Mouse (Mus musculus) MEL (cell line): ENCODE measurements around the gene Cenpf. TPM values are rescaled to one million over a fixed set of nuclear protein-coding genes. Genes with fewer than 3 reads are reported as not detected.
A peak's percentile ranks its signal among the peaks of the same experiment; 100 is the strongest.

ENCODE experiments used
- DNase-seq: peaks from one replicate; pipeline ENCODE4 v3.0.0; 2011; ENCODE audit warnings: low read depth, low spot score
- H3K27ac ChIP-seq: 2 replicates; pipeline ENCODE4 v1.5.1; 2012; ENCODE audit warnings: low read depth, mild to moderate bottlenecking, control low read depth, low read length, moderate library complexity; ENCODE audit not compliant: control insufficient read depth
- H3K27me3 ChIP-seq, 2 experiments: fragments of 150-350 bp in 1 of 2; sonication (generic) in 1 of 2; 2 replicates each; pipeline ENCODE4 v1.6.1; 2012; ENCODE audit warnings: low read length in 2 of 2, mild to moderate bottlenecking in 2 of 2, improper control_type of control experiment in 1 of 2, moderate library complexity in 1 of 2; ENCODE audit not compliant: insufficient read depth in 2 of 2, control insufficient read depth in 1 of 2
- H3K36me3 ChIP-seq, 2 experiments: 2 replicates each; pipeline ENCODE4 v1.6.1; 2012 to 2014; ENCODE audit warnings: low read length in 2 of 2, improper control_type of control experiment in 1 of 2, inconsistent platforms in 1 of 2, mild to moderate bottlenecking in 1 of 2; ENCODE audit not compliant: insufficient read depth in 2 of 2, control insufficient read depth in 1 of 2
- H3K4me1 ChIP-seq, 2 experiments: fragments of 150-350 bp in 1 of 2; sonication (generic) in 1 of 2; 2 replicates each; pipeline ENCODE4 v1.6.1; 2012; ENCODE audit warnings: low read length in 2 of 2, improper control_type of control experiment in 1 of 2, mild to moderate bottlenecking in 1 of 2; ENCODE audit not compliant: insufficient read depth in 2 of 2, control insufficient read depth in 1 of 2
- H3K4me3 ChIP-seq, 2 experiments: fragments of 150-350 bp in 1 of 2; sonication (generic) in 1 of 2; 2 replicates each; pipeline ENCODE4 v1.5.1; 2012; ENCODE audit warnings: low read depth in 2 of 2, low read length in 2 of 2, mild to moderate bottlenecking in 2 of 2, moderate library complexity in 2 of 2, control low read depth in 1 of 2, improper control_type of control experiment in 1 of 2; ENCODE audit not compliant: control insufficient read depth in 1 of 2, insufficient read depth in 1 of 2
- H3K79me2 ChIP-seq: 2 replicates; pipeline ENCODE4 v1.6.1; 2012; ENCODE audit warnings: mild to moderate bottlenecking, low read length, moderate library complexity; ENCODE audit not compliant: control insufficient read depth, poor library complexity, insufficient read depth
- H3K9ac ChIP-seq: 2 replicates; pipeline ENCODE4 v1.6.1; 2012; ENCODE audit warnings: low read depth, mild to moderate bottlenecking, control low read depth, low read length, moderate library complexity; ENCODE audit not compliant: control insufficient read depth, poor library complexity, severe bottlenecking
- H3K9me3 ChIP-seq: fragments of 150-350 bp; sonication (generic); replicated peaks from 2 replicates; pipeline ENCODE4 v1.6.1; 2012; ENCODE audit warnings: mild to moderate bottlenecking, low read length, improper control_type of control experiment, moderate library complexity; ENCODE audit not compliant: insufficient read depth
- CHD1 ChIP-seq: IDR thresholded peaks from 2 replicates; pipeline ENCODE4 v1.6.1; 2012; ENCODE audit warnings: low read depth, mild to moderate bottlenecking, inconsistent platforms, low read length, improper control_type of control experiment
- CTCF ChIP-seq, 3 experiments: IDR thresholded peaks in 2 of 3; conservative IDR thresholded peaks in 1 of 3; 2 replicates each; pipeline ENCODE4 v1.5.1; 2011 to 2012; ENCODE audit warnings: low read length in 3 of 3, low read depth in 2 of 3, mild to moderate bottlenecking in 2 of 3, improper control_type of control experiment in 1 of 3, inconsistent platforms in 1 of 3, mixed read lengths in 1 of 3, moderate library complexity in 1 of 3; ENCODE audit not compliant: control insufficient read depth in 1 of 3, insufficient read depth in 1 of 3, poor library complexity in 1 of 3, severe bottlenecking in 1 of 3
- ETS1 ChIP-seq: IDR thresholded peaks from 2 replicates; pipeline ENCODE4 v1.6.1; 2012; ENCODE audit warnings: low read depth, mild to moderate bottlenecking, inconsistent platforms, low read length, improper control_type of control experiment, moderate library complexity
- GATA1 ChIP-seq: IDR thresholded peaks from 2 replicates; pipeline ENCODE4 v1.6.1; 2011; ENCODE audit warnings: low read depth, low read length, improper control_type of control experiment
- HCFC1 ChIP-seq: IDR thresholded peaks from 2 replicates; pipeline ENCODE4 v1.6.1; 2012; ENCODE audit warnings: low read depth, mild to moderate bottlenecking, inconsistent platforms, low read length, improper control_type of control experiment, moderate library complexity
- MAFK ChIP-seq: IDR thresholded peaks from 2 replicates; pipeline ENCODE4 v1.6.1; 2011; ENCODE audit warnings: low read depth, mild to moderate bottlenecking, low read length, improper control_type of control experiment, borderline replicate concordance
- MAX ChIP-seq: IDR thresholded peaks from 2 replicates; pipeline ENCODE4 v1.6.1; 2011; ENCODE audit warnings: low read length, improper control_type of control experiment
- MAZ ChIP-seq: IDR thresholded peaks from 2 replicates; pipeline ENCODE4 v1.6.1; 2012; ENCODE audit warnings: low read depth, mild to moderate bottlenecking, inconsistent platforms, low read length, improper control_type of control experiment
- MEF2A ChIP-seq: IDR thresholded peaks from 2 replicates; pipeline ENCODE4 v1.6.1; 2014; ENCODE audit warnings: low read depth, mild to moderate bottlenecking, inconsistent platforms, low read length, improper control_type of control experiment; ENCODE audit not compliant: poor library complexity, insufficient replicate concordance, severe bottlenecking; ENCODE audit errors: extremely low read depth
- MXI1 ChIP-seq: IDR thresholded peaks from 2 replicates; pipeline ENCODE4 v1.6.1; 2011; ENCODE audit warnings: mild to moderate bottlenecking, low read depth, low read length, improper control_type of control experiment
- NELFE ChIP-seq: IDR thresholded peaks from 2 replicates; pipeline ENCODE4 v1.6.1; 2011; ENCODE audit warnings: low read depth, low read length, improper control_type of control experiment
- POLR2A ChIP-seq, 2 experiments: IDR thresholded peaks; 2 replicates each; pipeline ENCODE4 v1.6.1; 2011 to 2012; ENCODE audit warnings: low read length in 2 of 2, mild to moderate bottlenecking in 2 of 2, control low read depth in 1 of 2, improper control_type of control experiment in 1 of 2, low read depth in 1 of 2, moderate library complexity in 1 of 2; ENCODE audit not compliant: control insufficient read depth in 1 of 2, insufficient read depth in 1 of 2, poor library complexity in 1 of 2
- POLR2AphosphoS5 ChIP-seq: IDR thresholded peaks from 2 replicates; pipeline ENCODE4 v1.6.1; 2012; ENCODE audit warnings: low read depth, borderline replicate concordance, mild to moderate bottlenecking, inconsistent platforms, low read length, moderate library complexity, mixed read lengths
- RAD21 ChIP-seq: IDR thresholded peaks from 2 replicates; pipeline ENCODE4 v1.6.1; 2011; ENCODE audit warnings: mild to moderate bottlenecking, low read depth, low read length, improper control_type of control experiment
- RCOR1 ChIP-seq: IDR thresholded peaks from 2 replicates; pipeline ENCODE4 v1.6.1; 2012; ENCODE audit warnings: low read depth, mild to moderate bottlenecking, inconsistent platforms, low read length, improper control_type of control experiment
- TAL1 ChIP-seq: IDR thresholded peaks from 2 replicates; pipeline ENCODE4 v1.6.1; 2012; ENCODE audit warnings: mild to moderate bottlenecking, inconsistent platforms, low read length, moderate library complexity, mixed read lengths
- UBTF ChIP-seq: IDR thresholded peaks from 2 replicates; pipeline ENCODE4 v1.6.1; 2012; ENCODE audit warnings: low read depth, mild to moderate bottlenecking, inconsistent platforms, low read length, improper control_type of control experiment, moderate library complexity, borderline replicate concordance; ENCODE audit not compliant: insufficient read depth
- USF2 ChIP-seq, 2 experiments: IDR thresholded peaks; 2 replicates each; pipeline ENCODE4 v1.6.1; 2011 to 2012; ENCODE audit warnings: improper control_type of control experiment in 2 of 2, low read length in 2 of 2, borderline replicate concordance in 1 of 2, inconsistent platforms in 1 of 2, low read depth in 1 of 2, mild to moderate bottlenecking in 1 of 2; ENCODE audit not compliant: insufficient read depth in 1 of 2
- ZNF384 ChIP-seq: IDR thresholded peaks from 2 replicates; pipeline ENCODE4 v1.6.1; 2012; ENCODE audit warnings: low read depth, mild to moderate bottlenecking, inconsistent platforms, low read length, improper control_type of control experiment
- polyA plus RNA-seq, 2 experiments: library from polyadenylated mRNA; stranded (reverse) in 1 of 2; unstranded in 1 of 2; fragments of >175 nt in 1 of 2; fragments of >200 nt in 1 of 2; gene quantifications; 2 replicates each; pipeline versions ENCODE4 v1.2.1 to v1.2.4; 2012; ENCODE audit warnings: low replicate concordance in 2 of 2, low read depth in 1 of 2; ENCODE audit not compliant: insufficient read length in 2 of 2, insufficient read depth in 1 of 2, missing spikeins in 1 of 2
- total RNA-seq: library from RNA; depleted of rRNA; stranded (reverse); fragments of 300-350 nt; gene quantifications from 2 replicates; pipeline ENCODE4 v1.2.3, GENCODE M21; 2012

The Cenpf gene
- total and polyA plus RNA-seq, 3 experiments: 16.6 to 63.2 (median 34.5) TPM

DNA sequence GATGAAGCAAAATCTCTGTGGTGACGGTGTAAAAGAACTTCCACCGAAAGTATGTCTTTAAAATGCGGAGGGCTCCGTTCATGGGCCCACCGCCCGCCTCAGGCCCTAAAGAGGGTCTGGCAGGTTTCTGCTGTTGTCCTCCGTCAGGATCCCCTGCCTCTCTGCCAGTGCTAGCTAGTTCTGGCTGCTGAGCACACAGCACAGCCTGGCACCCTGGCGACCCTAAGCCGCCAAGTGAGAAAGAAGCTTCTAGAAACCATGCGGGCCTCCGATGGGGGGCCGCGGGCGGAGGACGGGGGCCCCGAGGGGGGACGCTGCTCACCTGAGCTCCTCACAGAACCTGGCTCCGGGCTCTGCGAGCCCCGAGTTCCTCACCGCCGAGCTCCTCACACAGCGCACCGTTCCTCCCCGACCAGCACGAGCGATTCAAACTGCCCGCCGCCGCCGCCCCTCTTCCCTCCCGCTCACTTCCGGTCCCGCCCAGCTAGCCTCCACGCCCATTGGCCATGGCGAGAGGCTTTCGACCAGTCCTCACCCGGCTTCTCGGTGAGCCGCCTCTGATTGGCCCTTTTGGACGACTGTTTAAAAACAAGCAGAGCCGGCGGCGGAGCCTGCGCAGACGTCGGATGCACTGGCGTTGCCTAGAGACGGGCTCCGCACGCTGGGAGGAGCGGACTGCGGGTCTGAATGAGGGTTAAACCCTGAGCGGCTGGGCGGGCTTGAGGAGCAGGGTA lies at the start of gene Cenpf (continued):
- no peak for TF ChIP-seq RAD21
- peak; percentile 82 for TF ChIP-seq NELFE
- no peak for TF ChIP-seq ZNF384
- TF ChIP-seq TAL1: no peak
- TF ChIP-seq, all 39 proteins: peak for 14

DNA sequence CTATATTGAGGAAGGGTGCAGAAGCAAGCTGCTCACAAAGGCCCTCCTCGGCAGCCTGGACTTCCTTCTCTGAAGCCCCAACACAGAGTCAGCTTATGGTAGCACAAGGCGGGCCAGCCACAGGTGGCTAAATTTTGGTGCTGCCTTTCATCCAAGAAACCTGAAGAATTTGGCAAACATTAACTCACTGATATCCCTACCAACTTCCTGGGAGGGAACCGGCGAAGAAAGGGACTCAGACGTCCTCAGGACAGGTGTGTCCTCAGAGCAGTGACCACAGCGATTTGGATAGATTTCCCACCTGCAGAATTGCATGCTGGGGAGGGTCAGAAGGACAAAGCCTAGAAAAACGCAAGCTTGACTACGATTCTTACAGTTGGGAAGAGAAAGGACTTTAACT lies 44.3 kb upstream of the Cenpf start:
- TF ChIP-seq MAX (no peak), CHD1 (no peak), ETS1 (no peak), HCFC1 (no peak), POLR2A (IDR thresholded peaks at IDR 0.05; ENCODE audit: control insufficient read depth in 1 of 2, insufficient read depth in 1 of 2, low read depth in 1 of 2, low read length in 2 of 2, poor library complexity in 1 of 2) (no peak), MAZ (no peak), MXI1 (no peak), UBTF (no peak), MAFK (no peak), USF2 (IDR thresholded peaks at IDR 0.05; ENCODE audit: borderline replicate concordance in 1 of 2, insufficient read depth in 1 of 2, low read depth in 1 of 2, low read length in 2 of 2) (no peak), RCOR1 (no peak), MEF2A (no peak), RAD21 (no peak), CTCF (IDR thresholded peaks at IDR 0.05 in 2 of 3, conservative IDR thresholded peaks at IDR 0.05 in 1 of 3; ENCODE audit: control insufficient read depth in 1 of 3, insufficient read depth in 1 of 3, low read depth in 2 of 3, low read length in 3 of 3, poor library complexity in 1 of 3, severe bottlenecking in 1 of 3) (no peak), POLR2AphosphoS5 (no peak), GATA1 (no peak), ZNF384 (no peak)
- TF ChIP-seq, all 39 proteins: peak for 0
- H3K36me3 ChIP-seq: no peaks in the 10 kb centered on the region
- H3K27me3 ChIP-seq: no peaks in the 10 kb centered on the region; a peak in 1 of 4 replicates
- DNase-seq: no peak
- no peaks in the 10 kb centered on the region for H3K9me3 ChIP-seq
- no peak overlapping the region for H3K4me3 ChIP-seq
- no peaks in the 10 kb centered on the region for H3K79me2 ChIP-seq
- no peaks in the 10 kb centered on the region for H3K4me1 ChIP-seq
- no peak overlapping the region for H3K9ac ChIP-seq
- H3K27ac ChIP-seq: no peak overlapping the region
